Mouse (Mus musculus) kidney, postnatal 0 days (tissue): ENCODE data around the gene Rab3c. TPM values are rescaled to one million over a fixed set of nuclear protein-coding genes. Genes with fewer than 3 reads are reported as not detected.

Experiments used
- ATAC-seq: fragments of 200-750 bp; cut with Nextera tagmentation; replicated peaks from 2 replicates; pipeline ENCODE4 v1.8.0; 2017; ENCODE audit warnings: low read depth, moderate number of reproducible peaks, moderate TSS enrichment, moderate library complexity; ENCODE audit not compliant: low FRiP score
- DNase-seq: peaks from one replicate; pipeline ENCODE4 v3.0.0-alpha.2; 2016; ENCODE audit warnings: low spot score
- H3K27ac ChIP-seq: fragments of 300-500 bp; sonication (generic); 2 replicates; pipeline ENCODE4 v1.5.1; 2014; ENCODE audit warnings: mild to moderate bottlenecking
- H3K27me3 ChIP-seq: fragments of 300-500 bp; sonication (generic); 2 replicates; pipeline ENCODE4 v1.6.1; 2014; ENCODE audit warnings: low read length, mixed read lengths; ENCODE audit not compliant: insufficient read depth
- H3K36me3 ChIP-seq: fragments of 300-500 bp; sonication (generic); 2 replicates; pipeline ENCODE4 v1.6.1; 2014; ENCODE audit warnings: low read length, mixed read lengths; ENCODE audit not compliant: insufficient read depth
- H3K4me1 ChIP-seq: fragments of 300-500 bp; sonication (generic); replicated peaks from 2 replicates; pipeline ENCODE4 v1.6.1; 2014; ENCODE audit warnings: antibody characterized with exemption, low read length, mixed read lengths; ENCODE audit not compliant: insufficient read depth
- H3K4me2 ChIP-seq: fragments of 300-500 bp; sonication (generic); 2 replicates; pipeline ENCODE4 v1.6.1; 2014; ENCODE audit warnings: mild to moderate bottlenecking, low read length, moderate library complexity, mixed read lengths
- H3K4me3 ChIP-seq: fragments of 300-500 bp; sonication (generic); replicated peaks from 2 replicates; pipeline ENCODE4 v1.5.1; 2014; ENCODE audit warnings: low read depth, low read length
- H3K9ac ChIP-seq: fragments of 300-500 bp; sonication (generic); 2 replicates; pipeline ENCODE4 v1.6.1; 2014; ENCODE audit warnings: low read depth, low read length
- H3K9me3 ChIP-seq: fragments of 300-500 bp; sonication (generic); replicated peaks from 2 replicates; pipeline ENCODE4 v1.6.1; 2016; ENCODE audit warnings: low read length, inconsistent platforms, mixed read lengths
- CTCF ChIP-seq: IDR thresholded peaks from 2 replicates; pipeline ENCODE4 v1.5.1; 2016; ENCODE audit warnings: antibody characterized with exemption, low read depth, mild to moderate bottlenecking, moderate library complexity
- WGBS: fragments of 180-500 bp; shearing (Covaris S2); extraction: QIAGEN DNeasy Blood & Tissue Kit; methylation state at CpG from one replicate; pipeline ENCODE4 v1.1.7; 2014; 5-methylcytosine and 5-hydroxymethylcytosine counted together
- polyA plus RNA-seq: library from polyadenylated mRNA; unstranded; fragments of >200 nt; fragmentation: Nextera tagmentation; extraction: Ambion mirVana; gene quantifications from 2 replicates; pipeline ENCODE4 v1.2.1, GENCODE M21; 2015

Gene Rab3c
- polyA plus RNA-seq, 1 experiment from 2014 or later: 0.24 TPM

GRCm38 (mm10) chr13:110010876-110011275 is 269.9 kb downstream of the Rab3c start:
- DNase-seq (no peak), ATAC-seq (no peak)
- Histone ChIP-seq H3K4me2 (no peak overlapping the region), H3K4me3 (no peak overlapping the region), H3K9ac (no peak overlapping the region), H3K36me3 (no peaks in the 10 kb centered on the region), H3K4me1 (no peaks in the 10 kb centered on the region), H3K27ac (no peak overlapping the region), H3K9me3 (no peaks in the 10 kb centered on the region), H3K27me3 (no peaks in the 10 kb centered on the region)
- 87% methylated on average over 6 of the region's 6 CpGs for WGBS
- TF ChIP-seq CTCF: no peak

GRCm38 (mm10) chr13:110008539-110008938 is 272.3 kb downstream of the Rab3c start:
- ATAC-seq (no peak), DNase-seq (no peak)
- H3K4me3 ChIP-seq: no peak overlapping the region
- H3K27me3 ChIP-seq: no peaks in the 10 kb centered on the region
- 85% methylated on average over 8 of the region's 8 CpGs for WGBS
- no peak for TF ChIP-seq CTCF
- no peak overlapping the region for H3K4me2 ChIP-seq
- H3K4me1 ChIP-seq: no peaks in the 10 kb centered on the region
- no peaks in the 10 kb centered on the region for H3K9me3 ChIP-seq
- no peak overlapping the region for H3K27ac ChIP-seq
- H3K36me3 ChIP-seq: no peaks in the 10 kb centered on the region
- H3K9ac ChIP-seq: no peak overlapping the region

GRCm38 (mm10) chr13:110006106-110006781 is 274.6 kb downstream of the Rab3c start:
- Histone ChIP-seq H3K36me3 (no peaks in the 10 kb centered on the region), H3K4me2 (no peak overlapping the region), H3K27me3 (no peaks in the 10 kb centered on the region), H3K4me3 (no peak overlapping the region), H3K4me1 (no peaks in the 10 kb centered on the region), H3K9me3 (no peaks in the 10 kb centered on the region), H3K27ac (no peak overlapping the region), H3K9ac (no peak overlapping the region)
- DNase-seq (no peak), ATAC-seq (peak; percentile 57; the same call in 1 of the 2 replicates)
- WGBS: 36% methylated on average over 21 of the region's 21 CpGs
- TF ChIP-seq CTCF: no peak

Other genes starting within 250 kb of the Rab3c start
- 0.06 and 0.21 TPM in 2 replicates for gene Gapt, start 76.2 kb upstream of the Rab3c start, polyA plus RNA-seq
- gene Plk2, start 114.0 kb upstream of the Rab3c start, polyA plus RNA-seq: 50.5 and 54.9 TPM in 2 replicates